Mouse (Mus musculus): Measurements from ENCODE around the gene Dtnb.

The Dtnb gene

DNA sequence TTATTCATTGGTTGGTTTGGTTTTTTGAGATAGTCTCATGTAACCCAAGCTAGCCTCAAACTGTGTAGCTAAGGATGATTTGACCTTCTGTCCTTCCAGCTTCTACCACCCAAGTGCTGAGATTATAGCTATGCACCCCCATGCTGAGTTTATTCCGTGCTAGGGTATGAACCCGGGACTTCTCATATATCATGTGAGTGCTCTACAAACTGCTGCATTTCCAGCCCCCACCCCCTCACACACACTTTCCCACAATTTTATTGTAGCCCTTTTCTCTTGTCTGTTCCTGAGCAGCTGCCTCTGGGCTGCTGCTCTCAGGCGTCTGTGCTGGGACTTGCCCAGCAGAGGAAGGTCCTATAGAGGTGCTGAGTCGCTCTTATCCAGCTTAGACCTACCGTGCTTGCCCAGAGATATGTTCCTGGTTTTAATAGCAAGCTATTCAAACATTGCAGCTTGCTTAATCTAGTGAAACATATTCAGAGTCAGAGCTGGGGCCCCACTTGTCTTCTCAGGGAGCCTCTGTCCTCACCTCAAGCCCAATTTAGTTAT lies 152.7 kb downstream of the Dtnb start:
- intact Hi-C loops (cut with DNase I) = no loop called here

DNA sequence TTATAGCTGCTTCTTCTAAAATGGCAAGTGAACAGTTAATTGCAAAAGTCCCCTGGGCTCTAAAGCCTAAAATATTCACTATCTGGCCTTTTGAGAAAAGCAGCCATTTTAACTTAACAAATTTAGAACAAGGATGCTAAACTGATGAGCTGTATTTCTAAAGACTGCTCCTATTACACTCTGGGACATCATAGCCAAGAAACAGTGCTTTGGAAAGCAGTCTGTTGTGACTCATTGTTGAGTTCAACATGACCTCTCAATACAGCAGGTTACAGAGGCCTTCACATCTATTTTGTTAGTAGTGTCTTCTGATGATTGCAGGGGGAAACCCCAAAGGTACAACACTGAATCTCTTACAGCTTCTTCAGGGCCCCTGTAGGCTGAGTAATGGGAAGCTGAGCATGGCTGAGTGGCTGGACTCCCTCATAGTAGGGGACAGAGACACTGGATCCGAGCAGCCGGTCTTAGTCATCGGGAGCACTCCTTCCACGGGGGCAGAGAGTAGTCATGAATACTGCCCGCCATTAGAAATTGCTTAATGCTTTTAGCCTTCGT lies 157.4 kb downstream of the Dtnb start:
- intact Hi-C loops (cut with DNase I) = no loop called here

DNA sequence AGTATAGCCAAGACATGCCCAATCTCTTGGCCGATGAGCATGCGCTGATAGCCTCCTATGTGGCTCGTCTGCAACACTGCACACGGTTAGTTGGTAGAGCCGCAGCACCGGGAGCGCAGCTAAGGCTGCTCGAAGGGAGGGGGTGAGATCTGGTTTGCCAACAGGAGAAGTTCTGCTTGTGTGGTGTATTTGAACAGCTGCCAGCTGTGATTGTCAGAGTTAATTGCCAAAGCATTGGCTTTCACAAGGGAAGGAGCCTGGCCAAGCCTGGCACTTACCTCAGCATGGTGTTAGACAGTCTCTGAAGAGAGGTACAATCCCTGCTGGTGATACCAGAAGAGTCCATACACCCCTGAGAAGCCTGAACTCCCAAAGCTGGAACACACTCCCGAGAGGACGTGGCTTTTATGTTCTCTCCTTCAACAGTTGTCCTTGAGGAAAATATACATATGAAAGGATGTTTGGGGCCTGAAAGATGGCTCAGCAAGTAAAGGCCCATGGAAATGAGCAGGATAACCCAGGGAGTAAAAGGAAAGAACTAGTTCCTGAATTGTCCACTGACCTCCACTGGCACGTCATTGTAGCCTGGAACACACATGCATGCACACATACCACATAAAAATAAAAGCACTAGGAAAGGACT lies 160.6 kb downstream of the Dtnb start:
- intact Hi-C loops (cut with DNase I) = no loop called here

DNA sequence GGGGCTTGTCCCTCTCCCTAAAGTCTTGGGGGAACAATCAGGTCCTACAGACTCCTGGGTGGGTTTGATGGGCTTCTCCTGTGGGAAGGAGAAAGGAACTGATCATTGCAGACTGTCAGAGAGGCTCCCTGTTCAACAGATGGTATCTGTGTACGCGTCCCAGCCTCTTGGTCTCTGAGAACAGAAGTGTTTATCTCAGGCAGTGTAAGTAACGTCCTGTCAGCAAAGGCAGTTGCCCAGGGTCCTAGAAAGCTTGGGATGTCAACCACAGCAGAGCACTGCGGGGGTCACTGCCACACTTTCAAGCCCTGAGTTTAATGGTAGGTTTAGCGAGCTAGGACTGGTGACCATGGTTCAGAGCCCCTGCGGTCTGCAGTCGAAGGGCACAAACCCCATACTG lies 161.1 kb downstream of the Dtnb start:
- intact Hi-C loops (cut with DNase I) = no loop called here

DNA sequence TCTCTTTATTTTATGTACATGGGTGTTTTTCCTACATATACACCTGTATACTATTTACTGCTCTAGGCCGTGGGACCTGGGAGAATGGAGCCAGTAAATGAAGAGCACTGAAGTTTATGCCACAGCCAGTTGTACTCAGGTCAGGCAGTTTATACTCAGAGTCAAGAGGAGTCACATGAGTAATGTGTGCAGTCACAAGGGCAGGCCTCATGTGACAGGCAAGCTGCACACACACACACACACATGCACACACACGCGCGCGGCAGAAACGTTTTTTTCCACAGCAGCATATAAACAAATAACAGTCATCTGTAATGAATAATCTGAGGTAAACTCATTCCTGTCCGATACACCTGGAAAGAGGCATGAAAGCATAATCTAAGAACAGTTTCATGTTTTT lies 164.8 kb downstream of the Dtnb start:
- intact Hi-C loops (cut with DNase I) = no loop called here

DNA sequence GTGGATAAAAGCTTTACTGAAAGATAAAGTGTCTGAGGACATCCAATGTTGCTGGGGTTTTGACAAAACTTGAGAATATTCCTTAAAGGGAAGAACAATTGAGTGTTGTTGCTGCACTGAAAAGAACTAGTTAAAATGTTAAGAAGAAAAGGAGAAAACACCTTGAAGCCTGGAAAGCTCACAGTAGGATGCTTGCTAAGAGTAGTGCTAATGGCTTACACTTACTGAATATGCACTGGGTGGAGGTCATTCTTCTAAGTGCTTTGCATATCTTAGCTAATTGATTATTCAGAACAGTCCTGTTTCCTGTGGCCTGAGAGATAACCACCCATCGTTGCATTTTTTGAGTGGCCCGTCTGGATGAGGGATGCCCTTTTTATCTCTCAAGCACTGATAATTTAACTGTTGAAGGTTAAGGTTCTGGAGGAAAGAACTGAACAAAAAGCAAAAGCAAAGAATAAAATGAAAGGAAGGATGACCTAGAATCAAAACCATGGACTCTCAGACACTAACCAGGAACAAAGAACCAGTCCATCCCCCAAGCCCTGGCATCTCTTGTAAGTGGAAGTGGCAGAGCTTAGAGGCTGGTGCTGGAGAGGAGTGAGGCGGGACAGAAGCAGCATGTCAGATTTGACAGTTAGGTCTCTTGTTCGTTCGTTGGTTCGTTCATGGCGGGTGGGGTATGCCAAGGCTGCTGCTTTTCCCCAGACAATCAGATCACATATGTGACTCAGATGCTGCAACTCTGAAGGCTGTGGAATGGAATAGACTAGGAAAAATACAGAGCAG lies 166.8 kb downstream of the Dtnb start:
- intact Hi-C loops (cut with DNase I) = no loop called here

DNA sequence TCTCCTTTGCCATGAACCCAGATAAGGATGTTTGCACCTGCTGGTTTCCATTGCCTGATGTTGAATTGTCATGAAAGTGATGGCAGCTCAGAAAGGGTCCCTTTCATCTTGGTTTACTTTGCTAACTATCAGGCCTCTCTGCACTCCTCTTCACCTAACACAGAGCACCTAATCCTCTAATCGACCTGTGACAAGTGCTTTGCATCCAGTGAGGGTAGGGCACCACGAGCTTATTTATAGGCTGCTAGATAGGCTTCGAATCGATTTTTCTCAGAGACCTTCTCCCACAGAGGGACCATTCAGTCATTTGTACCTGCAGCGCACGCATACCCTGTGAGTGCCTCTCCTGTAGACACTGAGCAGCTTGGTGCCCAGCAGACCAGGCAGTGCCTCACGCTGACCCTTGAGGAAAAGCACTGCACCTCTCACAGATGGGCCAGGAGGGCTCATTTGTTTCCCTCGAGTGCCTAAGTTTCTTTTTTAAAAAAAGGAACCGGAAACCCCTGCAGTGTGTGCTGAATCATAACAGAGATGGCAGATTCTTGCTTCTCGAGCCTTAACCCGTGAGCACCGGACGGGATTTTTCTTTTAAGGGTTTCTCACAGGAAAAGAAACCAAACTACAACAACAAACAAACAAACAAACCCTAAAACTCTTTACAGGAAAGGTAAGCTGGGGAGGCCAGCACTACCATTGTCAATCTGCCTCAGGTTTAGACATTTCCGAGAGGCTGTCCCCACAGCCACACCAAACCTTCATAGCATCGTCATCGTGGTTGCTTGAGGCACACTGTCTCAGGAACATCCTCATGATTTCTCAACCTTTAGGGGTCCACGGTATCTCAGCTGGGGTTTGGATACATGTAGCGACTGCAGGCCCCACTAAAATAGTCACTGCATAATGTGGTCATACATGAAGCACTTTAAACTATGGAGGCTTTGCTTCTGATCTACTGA lies 167.8 kb downstream of the Dtnb start:
- intact Hi-C loops (cut with DNase I) = no loop called here

DNA sequence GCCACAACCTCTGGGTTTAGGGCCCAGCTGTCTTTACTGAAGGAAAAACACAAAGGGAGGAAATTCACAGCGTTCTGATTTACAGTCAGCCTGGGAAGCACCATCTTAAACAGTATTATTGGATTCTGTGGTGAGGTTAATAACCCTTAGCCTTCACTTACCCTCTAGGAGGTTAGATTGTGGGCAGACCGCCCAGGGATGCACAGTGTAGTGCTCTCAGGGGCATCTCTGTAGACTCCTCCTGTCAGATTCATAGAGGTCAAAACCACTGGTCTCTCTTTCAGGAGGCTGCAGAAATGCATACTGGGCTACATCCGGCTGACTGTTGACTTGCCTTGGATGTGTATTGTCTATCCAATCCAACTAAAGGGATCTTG lies 168.5 kb downstream of the Dtnb start:
- intact Hi-C loops (cut with DNase I) = no loop called here

DNA sequence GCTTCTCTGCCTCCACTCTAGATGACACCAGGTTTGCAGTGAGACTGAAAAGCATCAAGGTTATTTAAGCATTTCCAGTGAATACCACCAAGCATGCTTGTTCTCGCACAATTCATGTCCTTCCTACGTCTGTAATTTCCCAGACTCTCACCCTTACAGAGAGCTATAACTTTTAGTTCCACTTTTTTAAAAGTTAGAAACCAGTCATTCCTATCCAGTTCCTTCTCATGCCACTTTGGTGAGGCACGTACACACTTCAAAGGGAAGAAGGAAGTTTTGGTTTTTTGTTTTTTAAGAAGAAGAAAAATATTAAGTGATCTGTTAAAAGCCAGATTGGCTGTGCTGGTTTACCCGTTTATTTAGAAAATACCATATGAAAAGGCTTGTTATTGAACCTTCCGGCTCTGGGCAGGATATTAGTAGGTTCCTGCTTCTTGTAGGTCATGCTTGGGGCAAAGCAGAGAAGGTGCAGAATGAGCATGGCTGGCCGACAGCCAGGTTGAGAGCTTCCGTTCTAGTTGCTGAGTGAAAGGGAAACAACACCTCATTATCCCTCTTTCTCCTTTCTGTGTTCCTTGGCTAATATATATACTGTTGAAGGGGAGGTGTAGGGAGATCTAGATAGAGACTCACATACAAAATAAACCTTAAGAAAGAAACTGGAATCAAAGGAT lies 173.4 kb downstream of the Dtnb start:
- intact Hi-C loops (cut with DNase I) = no loop called here

DNA sequence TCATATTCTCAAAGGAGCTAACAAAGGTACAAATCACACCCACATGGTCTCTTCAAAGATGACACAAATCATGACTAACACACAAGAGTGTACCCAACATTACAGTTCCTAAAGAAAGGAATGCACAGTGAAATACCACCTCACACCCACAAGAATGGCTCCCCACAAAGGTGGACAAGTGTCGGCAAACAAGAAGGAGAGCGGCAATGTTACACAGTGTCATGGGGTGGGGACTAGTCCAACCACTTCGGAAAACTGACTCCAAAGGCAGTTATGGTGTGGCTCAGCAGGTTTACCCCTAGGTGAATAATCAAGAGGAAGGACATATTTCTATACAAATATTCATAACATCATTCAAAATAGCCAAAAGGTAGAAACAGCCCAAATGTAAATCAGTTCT lies 174.2 kb downstream of the Dtnb start:
- intact Hi-C loops (cut with DNase I) = no loop called here

DNA sequence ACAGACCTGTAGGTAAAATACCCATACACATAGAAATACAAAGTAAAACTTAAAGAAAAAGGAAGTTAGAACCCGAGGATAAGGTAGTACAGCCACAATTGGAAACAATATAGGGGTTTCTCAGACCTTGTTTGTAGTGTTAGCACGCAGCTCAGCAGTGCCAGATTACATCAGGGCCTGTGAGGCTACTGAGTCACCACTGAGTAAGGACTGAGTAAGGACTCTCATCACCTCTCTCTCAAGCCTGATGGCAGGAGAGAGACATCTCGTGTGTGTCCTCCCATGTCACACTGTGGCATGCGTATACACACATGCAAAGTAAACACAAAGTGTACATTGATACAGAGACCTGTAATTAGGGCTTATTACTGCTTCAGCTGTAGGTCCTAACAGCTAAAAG lies 175.4 kb downstream of the Dtnb start:
- intact Hi-C loops (cut with DNase I) = no loop called here

DNA sequence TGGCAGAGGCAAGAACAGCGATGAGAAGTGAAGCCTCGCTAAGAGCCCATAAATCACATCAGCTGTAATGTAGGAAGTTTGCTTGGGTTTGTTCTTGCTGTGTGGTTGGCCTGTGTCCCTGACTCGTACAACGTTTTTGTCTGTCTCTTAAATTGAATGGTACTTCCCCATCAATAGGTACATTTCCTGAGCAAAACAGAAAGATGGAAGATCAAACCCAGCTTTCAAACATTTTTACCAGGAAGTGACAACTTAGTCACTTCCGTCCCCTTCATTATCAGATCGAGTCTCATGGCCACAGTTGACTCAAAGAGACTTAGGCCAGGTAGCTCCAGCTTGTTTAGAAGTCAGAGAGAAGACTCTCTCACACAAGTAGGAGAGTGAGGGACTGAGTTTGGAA lies 183.3 kb downstream of the Dtnb start:
- intact Hi-C loops (cut with DNase I) = no loop called here

DNA sequence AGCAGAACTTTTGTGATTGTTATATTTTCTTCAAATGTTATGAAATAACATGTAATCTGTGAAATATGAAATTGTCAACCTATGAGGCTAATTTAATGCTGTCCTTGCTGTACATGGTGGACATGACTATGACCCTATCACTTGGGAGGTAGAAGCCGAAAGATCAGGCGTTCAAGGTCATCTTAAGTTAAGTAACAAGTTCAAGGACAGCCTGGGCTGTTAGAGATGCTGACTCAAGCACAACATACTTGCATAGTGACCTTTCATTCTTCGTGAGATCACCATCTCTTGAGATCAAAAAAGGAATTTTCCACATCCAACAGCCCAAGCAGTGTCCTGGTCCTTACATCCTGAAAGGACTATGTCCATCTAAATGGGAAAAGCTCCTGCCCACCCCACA lies 184.0 kb downstream of the Dtnb start:
- intact Hi-C loops (cut with DNase I) = no loop called here

DNA sequence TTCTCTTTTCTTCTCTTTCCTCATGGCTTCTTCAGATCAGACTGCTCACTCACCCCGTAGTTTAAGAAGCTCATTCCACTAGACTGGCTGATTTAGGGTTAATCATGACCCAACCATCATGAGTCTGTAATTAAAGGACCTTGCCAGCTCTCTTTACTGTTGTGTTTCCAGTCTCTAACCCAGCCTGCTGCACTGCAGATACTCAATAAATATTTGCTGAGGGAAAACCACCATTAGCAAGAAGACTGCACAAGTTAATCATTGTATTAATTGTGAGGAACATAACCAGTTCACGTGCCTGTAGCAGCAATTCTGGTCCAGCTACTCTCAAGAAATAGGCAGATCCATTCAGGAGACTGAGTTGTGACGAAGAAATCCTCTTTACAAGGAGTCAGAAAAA lies 185.9 kb downstream of the Dtnb start:
- intact Hi-C loops (cut with DNase I) = no loop called here

DNA sequence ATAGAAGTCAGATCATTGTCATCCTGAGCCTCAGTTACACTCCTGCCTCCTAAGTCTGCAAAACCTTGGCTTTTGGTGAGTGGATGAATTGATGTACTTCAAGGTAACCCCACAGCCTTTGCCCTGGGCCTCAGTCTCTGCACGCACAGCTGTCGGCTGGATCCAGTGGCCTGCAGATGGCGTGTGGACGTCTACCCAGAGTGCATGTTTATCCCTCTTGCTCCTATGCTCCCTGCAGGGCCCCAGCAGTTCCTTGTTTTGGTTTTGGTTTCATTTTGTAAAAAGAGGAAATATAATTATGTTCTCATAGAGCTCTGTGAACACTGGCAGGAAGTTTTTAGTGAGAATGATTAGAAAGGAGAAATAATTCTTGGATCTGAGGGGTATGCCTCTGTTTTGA lies 187.2 kb downstream of the Dtnb start:
- intact Hi-C loops (cut with DNase I) = no loop called here

DNA sequence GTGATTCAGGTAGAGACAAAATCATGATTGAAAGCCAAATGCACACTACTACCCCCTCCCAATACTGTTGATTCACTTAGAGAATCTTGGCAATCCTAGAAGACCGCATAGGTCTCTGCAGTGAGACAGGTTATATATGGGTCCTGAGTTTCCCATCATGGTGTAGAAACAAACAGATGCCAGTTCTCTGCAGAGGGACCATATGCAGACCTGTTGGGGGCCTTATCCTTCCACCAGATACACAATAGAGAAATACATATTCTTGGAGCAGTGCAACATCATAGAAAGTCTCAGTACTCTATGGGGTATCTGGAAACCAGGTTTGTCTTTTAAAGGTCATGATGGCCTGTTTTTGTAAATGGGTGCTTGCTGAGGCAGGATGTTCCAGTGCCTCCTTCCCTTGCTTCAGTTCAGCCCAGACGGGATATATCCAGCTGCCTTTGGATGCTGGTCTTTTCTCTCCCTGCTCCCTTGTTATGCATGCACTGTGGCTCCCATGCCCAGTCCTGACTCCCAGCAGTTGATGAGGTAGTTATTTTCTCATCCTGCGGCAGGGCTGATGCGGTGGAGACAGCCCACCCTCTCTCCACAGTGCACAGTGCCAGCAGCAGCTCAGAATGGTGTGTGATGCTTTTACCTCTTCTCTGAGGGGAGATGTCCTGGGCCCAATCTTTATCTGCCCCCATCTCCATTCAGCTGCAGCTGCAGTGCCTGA lies 188.9 kb downstream of the Dtnb start:
- intact Hi-C loops (cut with DNase I) = no loop called here

DNA sequence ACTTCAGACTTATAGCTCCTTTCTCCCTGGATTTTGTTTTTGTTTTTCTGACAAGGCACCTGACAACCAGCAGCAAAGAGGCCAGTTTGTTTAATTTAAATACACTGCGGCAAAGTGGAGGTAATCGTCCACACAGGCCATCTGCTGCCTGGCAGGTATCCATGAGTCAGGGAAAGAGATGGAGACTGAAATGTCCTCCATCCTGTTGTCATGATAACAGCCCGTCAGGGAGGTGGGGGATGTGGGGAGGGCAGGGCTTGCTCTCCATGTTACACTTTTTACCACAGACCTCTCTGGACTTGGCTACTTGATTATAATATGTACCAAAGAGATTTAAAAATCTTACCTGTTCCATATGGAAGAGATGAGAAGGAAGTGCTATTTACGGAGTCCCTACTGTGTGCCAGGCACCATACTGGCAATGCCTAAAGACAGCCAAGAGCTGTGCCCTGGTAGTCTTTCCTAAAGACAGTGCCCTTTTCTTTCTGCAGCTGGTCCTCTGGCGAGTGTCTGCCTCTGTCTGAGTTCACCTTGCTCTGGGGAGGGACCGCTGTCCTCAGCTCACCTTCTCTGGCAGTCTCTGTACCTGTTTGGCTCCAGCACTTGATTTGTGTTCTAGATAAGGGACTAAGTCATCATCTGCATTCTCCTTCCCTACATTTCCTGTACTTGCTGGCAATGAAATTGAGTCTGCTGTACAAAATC lies 189.6 kb downstream of the Dtnb start:
- intact Hi-C loops (cut with DNase I) = no loop called here

DNA sequence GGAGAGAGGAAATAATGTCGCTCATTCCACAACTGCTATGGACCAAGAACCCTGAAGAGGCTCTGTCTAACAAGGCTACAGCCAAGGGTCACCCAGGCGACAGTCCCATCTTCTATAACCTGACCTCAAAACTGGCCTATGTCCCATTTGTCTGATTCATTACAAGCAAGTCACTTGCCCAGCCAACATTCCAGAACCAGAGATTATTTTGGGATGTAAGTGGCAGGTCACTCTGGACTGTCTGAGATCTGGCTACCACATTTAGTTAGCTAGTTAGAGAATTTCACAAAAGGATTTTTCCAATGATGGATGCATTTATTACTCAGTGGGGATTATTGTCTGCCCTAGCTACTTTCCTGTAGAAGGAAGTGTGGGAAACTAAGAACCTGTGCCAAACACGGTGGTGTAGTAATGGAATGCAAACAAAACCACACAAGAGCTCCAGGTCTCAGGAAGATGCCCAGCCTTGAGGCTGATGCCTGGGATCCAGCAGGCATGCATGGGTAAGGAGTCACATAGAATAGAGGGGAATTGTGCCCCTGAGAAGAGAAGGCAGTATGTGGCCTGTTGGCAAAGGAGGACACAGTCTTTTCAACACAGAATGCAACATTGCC lies 192.1 kb downstream of the Dtnb start:
- intact Hi-C loops (cut with DNase I) = no loop called here

DNA sequence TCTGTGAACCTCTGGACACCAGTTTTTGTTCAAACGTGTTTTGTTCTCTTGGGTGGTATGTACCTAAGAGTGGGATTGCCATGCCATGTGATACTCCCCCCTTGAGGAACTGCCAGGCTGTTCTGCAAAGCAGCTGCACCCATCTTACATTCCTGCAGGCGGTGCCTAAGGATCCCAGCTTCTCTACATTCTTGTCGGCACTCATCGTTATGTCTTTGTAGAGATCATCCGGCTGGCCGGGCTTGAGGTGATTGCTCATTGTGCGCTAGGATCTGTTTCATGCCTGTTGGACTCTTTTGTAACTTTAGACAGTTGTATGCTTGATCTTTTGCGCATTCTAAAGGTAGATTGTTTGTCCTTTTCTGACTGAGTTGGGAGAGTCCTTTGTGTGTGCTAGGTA lies 195.2 kb downstream of the Dtnb start:
- intact Hi-C loops (cut with DNase I) = no loop called here
